Mouse (Mus musculus) urinary bladder, postnatal 10 days (tissue): Measurements from ENCODE around the gene Lepr.

Source experiments
- DNase-seq: peaks from one replicate; pipeline ENCODE4 v3.0.0; 2022; ENCODE audit warnings: low spot score

Lepr gene

DNA sequence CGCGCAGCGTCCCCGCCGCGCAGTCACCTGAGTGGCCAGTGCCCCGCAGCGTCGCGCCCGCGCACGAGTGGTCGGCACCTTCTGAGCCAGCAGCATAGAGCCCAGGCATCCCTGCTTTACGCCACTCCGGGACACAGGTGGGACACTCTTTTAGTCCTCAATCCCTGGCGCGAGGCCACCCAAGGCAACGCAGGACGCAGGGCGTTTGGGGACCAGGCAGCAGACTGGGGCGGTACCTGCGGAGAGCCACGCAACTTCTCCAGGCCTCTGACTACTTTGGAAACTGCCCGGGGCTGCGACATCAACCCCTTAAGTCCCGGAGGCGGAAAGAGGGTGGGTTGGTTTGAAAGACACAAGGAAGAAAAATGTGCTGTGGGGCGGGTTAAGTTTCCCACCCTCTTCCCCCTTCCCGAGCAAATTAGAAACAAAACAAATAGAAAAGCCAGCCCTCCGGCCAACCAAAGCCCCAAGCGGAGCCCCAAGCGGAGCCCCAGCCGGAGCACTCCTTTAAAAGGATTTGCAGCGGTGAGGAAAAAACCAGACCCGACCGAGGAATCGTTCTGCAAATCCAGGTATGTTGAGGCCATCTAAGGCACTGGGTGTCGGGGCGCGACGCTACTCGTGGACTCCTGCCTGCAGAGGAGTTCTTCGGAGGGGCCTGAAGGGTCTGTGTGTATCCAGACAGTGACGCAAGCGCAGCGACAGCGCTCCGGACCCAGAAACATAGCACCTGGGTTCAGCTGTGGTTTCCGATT lies at the start of gene Lepr:
Gene Lepr, plus strand, starts transcription at position 38 of the 755 bp plus-strand sequence.
- no peak for DNase-seq

- no peak for DNase-seq
These were observed 48.0 kb upstream of the Lepr start for GRCm38 (mm10) chr4:101669161-101669560.

- DNase-seq: no peak
These were observed 47.4 kb upstream of the Lepr start for GRCm38 (mm10) chr4:101669811-101670210.

DNA sequence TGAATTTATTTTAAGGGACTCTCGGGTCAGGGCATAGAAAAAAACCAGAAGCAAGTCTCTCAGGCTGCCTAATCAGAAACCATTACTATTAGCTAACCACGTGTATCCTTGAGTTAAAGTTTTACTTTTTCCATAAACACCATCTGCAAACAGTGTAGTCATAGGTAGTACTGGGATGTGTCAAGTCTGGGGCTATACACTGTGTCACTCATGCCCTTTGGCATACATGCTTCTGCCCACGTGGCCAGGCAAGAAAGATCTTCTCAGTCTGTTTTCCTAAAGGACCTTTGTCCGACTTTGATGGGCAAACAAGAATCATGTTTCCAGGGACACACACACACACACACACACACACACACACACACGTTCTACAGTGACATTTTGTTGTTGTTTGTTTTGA lies 42.4 kb upstream of the Lepr start:
- no peak for DNase-seq

- no peak for DNase-seq
These were observed 41.5 kb upstream of the Lepr start for GRCm38 (mm10) chr4:101675726-101676125.

DNA sequence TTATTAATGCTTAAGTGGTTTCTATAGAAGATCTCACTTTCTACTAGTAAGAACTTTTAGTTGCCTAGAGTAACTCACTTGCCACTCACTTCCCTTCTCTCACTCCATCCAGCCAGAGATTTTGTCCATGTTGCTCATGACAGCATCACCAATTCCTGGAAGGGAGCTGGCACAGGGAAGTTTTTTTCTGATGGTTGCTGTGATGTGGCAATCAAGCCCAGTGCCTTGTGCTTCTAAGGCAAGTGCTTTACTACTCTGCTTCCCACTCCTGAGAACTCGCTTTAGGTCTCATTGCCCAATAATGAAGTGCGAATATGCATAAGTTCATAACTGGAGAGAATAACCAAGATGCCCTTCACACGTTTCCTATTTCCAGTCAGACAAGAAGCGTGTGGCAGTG lies 34.6 kb upstream of the Lepr start:
- no peak for DNase-seq

GRCm38 (mm10) chr4:101683086-101683485 lies 34.1 kb upstream of the Lepr start:
- DNase-seq: no peak

DNA sequence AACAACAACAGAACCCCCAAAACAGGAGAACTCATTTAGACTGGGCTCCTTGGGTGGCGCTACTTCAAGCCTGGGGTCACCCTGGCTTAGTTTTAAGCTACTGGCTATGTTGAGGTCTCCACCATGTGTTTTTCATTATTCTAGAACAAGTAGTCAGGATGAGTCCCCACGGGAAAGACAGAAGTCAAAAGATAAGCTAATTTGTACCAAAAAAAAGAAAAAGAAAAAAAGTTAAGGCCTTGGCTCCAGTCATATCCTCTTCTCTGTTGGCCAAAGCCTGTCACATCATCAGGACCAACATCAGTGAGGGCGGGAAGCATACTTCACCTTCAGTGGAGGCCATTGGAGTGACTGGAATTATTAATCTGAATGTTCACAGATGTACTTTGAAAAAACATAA lies 32.4 kb upstream of the Lepr start:
- no peak for DNase-seq

DNA sequence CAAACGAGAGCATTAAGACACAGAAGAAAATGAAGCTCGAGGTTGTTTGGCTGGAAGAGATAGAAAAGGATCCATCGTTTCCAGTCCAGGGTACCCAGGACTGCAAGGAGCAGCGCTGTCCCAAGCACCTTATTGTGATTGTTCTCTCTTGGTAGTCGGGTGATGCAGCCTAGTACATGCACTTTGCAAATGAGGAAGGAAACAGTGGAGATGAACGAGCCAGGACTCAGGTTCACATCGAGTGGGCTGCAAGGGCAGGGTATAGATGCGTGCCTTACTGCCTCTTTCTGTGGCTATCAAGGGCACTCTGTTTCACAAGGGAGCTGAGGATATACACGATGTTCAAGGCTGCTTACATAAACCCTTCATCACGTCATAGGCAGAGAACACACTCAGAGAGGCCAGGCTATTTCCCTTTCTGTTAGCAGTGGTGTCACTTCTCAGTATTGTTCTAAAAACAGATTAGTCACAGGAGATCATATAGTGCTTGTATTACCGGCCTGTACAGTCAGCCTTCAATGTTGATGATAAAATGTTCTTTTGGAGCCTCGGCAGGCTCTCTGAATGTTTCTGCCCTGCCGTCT lies 30.9 kb upstream of the Lepr start:
- no peak for DNase-seq

DNA sequence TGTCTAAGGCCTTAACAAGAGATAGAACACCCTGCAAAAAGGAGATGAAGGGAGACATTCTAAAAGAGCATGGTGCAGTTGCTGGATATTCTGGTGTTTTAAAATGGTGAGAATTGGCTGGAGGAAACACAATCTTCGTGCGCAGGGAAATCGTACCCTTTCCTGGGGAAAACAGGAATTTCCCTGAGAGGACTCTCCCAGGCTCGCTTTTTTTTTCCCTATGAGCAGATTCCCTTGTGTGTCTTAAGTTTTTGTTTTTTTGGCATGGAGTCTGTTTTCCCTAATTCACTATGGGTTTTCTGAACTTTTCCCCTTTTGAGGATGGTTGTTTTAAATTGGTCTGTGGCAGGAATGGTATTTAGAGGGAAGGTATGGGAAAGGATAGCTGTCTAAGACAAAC lies 28.0 kb upstream of the Lepr start:
- DNase-seq: no peak

- no peak for DNase-seq
These were observed 27.6 kb upstream of the Lepr start for GRCm38 (mm10) chr4:101689645-101690044.

- no peak for DNase-seq
These were observed 24.3 kb upstream of the Lepr start for GRCm38 (mm10) chr4:101692892-101693291.

- DNase-seq: no peak
These were observed 22.7 kb upstream of the Lepr start for GRCm38 (mm10) chr4:101694529-101694928.

GRCm38 (mm10) chr4:101697236-101697635 lies 20.0 kb upstream of the Lepr start:
- DNase-seq: no peak

- DNase-seq: no peak
These were observed 17.8 kb upstream of the Lepr start for GRCm38 (mm10) chr4:101699423-101699822.

GRCm38 (mm10) chr4:101700892-101701640 lies 16.1 kb upstream of the Lepr start:
- DNase-seq: no peak

- no peak for DNase-seq
These were observed 11.9 kb upstream of the Lepr start for GRCm38 (mm10) chr4:101705325-101705724.

GRCm38 (mm10) chr4:101707234-101707633 lies 10.0 kb upstream of the Lepr start:
- no peak for DNase-seq

GRCm38 (mm10) chr4:101707953-101708352 lies 9.3 kb upstream of the Lepr start:
- no peak for DNase-seq

DNA sequence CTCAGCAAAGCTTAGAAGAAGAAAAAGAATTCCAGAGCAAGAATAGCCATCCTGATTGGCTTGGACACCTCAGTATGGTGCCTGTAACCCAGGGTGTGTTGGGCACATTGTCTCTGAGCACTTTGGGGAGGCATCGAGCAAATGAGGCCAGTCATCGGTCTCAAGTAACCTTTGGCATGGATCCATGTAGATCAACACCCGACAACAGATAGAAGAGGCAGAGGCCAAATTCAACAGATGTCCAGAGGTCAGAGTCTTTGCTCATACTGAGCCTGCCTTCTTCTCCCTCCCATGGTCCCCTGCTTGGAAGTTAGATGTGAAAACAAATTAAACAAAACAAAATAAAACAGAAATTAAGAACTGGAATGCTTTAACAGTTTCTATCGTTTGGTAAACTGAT lies 6.8 kb upstream of the Lepr start:
- DNase-seq: no peak

DNA sequence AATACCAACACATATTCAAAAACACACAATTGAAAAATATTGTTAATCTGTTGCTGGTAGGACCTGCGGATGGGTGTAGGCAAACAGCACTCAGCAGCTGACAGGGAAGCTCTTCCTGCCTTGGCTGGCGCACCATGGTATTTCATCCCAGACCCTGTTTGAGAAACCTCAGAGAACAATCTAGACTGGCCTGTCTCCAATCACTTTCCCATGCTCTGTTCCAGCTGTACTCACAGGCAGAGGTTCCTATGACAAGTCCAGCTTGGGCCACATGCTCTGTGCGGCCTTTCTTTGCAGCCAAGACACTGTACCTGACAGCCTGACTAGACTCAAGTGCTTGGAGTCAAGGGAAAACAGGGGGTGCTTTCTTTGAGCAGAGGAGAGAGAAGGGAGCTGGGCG lies 6.1 kb upstream of the Lepr start:
- DNase-seq: no peak

DNA sequence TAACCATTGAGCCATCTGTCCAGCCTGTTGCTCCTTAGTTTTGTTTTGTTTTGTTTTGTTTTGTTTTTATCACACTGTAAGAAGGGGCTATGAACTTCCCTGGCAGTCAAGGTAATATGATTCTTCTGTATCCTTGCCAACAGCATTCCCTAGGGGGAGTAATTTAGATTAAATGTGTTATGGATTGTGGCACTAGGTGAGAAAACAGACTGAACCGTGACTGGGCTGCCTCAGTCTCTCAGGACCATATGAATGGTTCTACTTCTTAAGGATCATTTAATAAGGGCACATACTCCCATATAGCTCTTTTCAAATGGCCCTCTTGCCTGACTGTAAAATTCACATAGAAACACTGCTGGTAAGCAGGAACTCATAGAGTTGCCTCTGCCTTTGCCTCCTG lies 4.6 kb upstream of the Lepr start:
- no peak for DNase-seq

- no peak for DNase-seq
These were observed 1.9 kb upstream of the Lepr start for GRCm38 (mm10) chr4:101715302-101715701.
